Mouse (Mus musculus) mesoderm, embryonic 11.5 days (tissue): ENCODE measurements around the gene Smc5.

Source experiments
- DNase-seq: peaks from one replicate; pipeline ENCODE4 v3.0.0-alpha.2; 2012; ENCODE audit warnings: low read depth, low spot score

The Smc5 gene

GRCm38 (mm10) chr19:23189744-23190143 is 84.0 kb downstream of the Smc5 start:
- no peak for DNase-seq

- no peak for DNase-seq
These were observed 84.7 kb downstream of the Smc5 start for GRCm38 (mm10) chr19:23188986-23189385.

DNA sequence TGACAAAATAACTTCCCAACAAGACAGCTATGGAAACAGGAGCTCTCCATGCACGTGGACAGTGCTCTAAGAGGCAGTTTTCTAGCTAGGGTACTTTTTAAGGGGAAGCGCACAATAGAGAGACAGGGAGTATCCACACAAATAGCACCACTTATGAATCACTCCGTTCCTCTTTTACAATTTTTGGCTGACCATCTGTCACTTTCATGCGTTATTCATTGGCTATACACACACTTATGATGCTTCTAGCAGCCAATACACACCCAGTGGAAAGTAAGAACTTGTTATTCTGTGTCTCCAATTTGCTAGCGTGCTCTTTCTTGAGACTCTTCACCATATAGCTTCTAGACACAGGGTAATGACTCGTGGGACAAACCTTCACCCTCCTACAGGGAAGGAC is 86.0 kb downstream of the Smc5 start:
- DNase-seq, result no peak

DNA sequence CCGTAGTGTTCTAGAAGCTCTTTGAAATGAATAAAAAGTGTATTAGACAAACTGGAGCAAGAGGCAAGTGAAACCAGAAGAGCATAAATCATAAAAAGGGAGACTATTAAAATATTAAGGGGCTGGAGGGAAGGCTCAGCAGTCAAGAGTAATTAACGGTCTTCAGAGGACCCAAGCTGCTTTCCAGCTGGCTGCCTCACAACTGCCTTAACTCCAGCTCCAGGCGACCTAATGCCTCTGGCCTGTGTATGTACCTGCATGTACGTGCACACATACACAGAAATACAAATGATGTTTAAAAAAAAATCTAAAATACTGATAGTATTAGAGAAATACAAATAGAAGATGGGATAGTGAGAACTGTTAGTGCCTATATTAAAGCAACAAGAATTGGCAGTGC is 89.6 kb downstream of the Smc5 start:
- DNase-seq, result no peak

DNA sequence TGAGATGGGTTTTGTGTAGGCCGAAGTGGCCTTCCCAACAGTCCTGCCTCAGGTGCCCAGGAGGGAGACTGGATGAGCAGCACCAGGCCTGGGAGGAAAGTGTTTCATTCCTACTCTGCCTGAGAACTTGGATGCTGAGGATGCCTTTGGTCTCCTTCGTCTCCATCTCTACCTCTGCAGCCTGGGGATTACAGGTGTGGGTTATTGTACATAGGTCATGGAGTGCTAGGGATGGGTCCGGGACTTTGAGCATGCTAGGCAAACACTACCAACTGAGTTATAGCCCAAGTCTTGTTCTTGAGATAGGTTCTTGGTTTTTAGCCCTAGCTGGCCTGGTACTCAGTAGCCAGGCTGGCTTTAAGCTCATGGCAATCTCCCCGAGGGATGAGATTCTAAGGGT is 90.2 kb downstream of the Smc5 start:
- DNase-seq, result no peak

DNA sequence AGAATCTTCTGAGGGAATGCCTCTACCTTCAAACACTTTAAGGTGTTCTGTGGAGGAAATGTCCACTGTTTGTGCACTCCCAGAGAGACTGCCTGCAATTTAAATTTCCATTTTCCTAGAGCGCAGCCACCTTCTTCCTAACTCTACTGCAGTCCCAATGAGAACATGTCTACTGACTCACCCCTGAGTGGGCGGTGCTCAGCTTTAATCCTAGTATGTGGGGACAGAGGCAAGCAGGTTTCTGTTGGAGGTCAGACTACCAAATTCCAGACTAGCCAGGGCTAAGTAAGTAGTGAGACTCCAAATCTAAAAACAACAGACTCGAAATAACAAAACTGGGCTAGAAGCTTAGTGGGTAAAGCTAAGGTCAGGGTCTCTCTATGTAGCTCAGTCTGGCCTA is 95.2 kb downstream of the Smc5 start:
- DNase-seq, result no peak

- no peak for DNase-seq
These were observed 98.2 kb downstream of the Smc5 start for GRCm38 (mm10) chr19:23175511-23175910.

GRCm38 (mm10) chr19:23175090-23175489 is 98.6 kb downstream of the Smc5 start:
- DNase-seq, result no peak

DNA sequence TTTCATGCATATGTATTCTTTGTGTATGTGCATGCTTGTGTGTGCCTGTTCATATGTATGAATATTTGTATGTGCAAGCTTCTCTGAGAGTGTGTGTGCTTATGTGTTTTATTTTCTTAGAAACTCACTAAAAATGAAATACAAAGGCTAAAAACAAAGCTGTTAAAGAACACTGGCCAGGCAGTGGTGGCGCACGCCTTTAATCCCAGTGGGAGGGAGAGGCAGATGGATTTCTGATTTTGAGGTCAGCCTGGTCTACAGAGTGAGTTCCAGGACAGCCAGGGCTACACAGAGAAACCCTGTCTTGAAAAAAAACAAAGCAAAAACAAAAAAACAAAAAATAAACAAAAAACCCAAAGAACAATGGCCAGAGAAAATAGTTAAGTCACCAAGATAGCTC is 102.6 kb downstream of the Smc5 start:
- no peak for DNase-seq

GRCm38 (mm10) chr19:23170476-23170875 is 103.2 kb downstream of the Smc5 start:
- no peak for DNase-seq

DNA sequence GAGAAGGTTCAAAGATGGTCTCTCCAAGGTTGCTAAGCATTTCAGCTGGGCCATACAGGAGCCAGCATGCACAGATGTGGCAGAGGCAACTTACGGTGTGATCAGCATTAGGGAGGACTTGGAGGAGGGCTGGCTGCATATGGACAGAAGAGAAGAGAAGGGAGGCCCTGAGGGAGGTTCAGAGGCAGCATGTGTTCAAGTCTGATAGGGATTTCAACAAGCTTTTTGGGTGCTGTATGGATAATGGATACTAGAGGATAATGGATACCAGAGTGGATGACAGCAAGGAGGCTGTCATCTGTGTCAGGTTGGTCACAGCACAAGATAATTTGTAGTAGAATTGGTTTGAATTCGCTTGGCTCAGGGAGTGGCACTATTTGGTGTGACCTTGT is 104.0 kb downstream of the Smc5 start:
- no peak for DNase-seq

- no peak for DNase-seq
These were observed 104.6 kb downstream of the Smc5 start for GRCm38 (mm10) chr19:23168899-23169658.

DNA sequence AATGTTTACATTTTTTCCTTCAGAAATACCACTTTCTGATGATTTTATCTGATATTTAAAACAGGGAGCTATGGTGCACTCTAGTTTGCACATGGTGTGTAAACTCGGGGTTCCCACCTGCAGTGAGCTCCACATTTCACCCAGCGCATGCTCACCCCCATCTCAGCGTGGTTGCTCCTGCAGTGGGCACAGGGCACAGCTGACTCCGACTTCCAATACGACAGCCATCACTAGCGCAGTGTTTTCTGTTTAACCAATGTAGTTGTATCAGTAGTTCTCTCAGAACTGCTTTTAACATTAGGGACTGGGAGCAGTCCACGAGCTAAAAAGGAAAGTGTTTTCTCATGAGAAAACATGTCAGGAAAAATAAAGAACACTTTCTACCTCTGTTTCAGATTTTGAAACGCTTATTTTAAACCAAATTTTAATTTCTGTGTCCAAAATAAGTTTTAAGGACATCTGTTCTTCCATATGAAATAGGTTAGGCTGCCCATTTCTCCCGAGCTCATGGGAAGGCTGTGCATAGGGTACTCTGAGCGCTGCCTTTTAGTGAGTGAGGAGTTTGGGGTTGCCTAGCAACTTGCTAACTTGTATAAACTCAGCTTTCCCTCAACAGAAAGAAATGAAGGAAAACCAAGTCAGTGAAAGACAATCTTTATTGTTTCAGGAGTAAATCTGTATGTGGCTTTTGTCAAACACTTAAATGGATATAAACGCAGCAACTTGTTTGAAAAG is 107.0 kb downstream of the Smc5 start:
- DNase-seq, result no peak

GRCm38 (mm10) chr19:23164651-23165240 is 109.0 kb downstream of the Smc5 start:
- no peak for DNase-seq

- no peak for DNase-seq
These were observed 110.3 kb downstream of the Smc5 start for GRCm38 (mm10) chr19:23163361-23163760.

DNA sequence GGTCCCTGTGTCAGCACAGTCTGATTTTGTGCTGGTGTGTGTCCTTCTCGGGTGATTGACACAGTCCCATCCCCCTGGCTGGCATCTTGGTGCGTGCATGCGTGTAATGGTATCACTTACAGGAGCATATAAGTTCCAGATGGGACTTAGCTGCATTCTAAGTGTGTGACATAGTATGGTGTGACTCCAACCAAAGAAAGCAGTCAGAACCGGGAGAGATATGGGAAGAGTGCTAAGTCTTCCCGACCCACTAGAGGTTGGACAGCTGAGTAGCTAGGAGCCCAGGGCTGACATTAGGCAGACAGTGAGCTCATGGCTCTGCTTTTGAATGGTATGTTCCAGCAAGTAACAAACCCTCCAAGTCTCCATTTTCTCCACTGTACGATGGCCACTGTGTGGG is 110.8 kb downstream of the Smc5 start:
- DNase-seq, result no peak

- no peak for DNase-seq
These were observed 111.3 kb downstream of the Smc5 start for GRCm38 (mm10) chr19:23162387-23162809.

DNA sequence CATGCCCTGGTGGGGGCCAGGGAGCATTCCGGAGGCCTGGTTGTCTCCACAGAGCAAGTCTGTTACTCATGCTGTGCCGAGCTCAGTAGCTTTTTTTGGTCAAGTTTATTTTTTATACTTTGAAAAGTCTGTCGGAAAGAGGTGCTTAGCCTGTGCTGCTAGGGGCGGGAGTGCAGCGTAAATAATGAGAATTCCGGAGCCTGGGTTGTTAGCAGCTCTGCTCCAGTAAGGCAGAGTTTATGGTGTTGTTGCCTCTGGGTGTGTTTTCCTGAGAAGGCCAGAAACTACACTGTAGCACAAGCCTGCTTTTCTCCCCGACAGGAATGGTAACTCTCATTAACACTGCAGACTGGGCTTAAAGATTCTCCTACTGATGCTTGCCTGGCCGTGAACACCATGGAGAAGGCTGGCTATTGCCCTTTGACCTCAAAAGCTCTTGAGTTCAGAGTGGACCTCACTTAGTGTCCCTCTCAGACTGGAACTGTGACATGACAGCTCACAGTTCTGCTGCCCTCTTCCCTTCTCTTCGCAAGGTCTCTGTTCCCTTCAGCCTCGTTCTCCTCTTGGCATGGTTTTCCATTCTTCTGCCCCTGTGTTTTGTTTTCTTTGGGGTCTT is 113.8 kb downstream of the Smc5 start:
- no peak for DNase-seq
